ENCODE assay signal across 8 mouse cellular contexts in genomic region chr8:94182055-94182929, GRCm38 (mm10). TPM values are rescaled to one million over a fixed set of nuclear protein-coding genes. Genes with fewer than 3 reads are reported as not detected.
DNase-seq lines count a peak whose midpoint lies in the region; ATAC-seq and TF ChIP-seq lines count a peak whose summit lies in the region.

No protein-coding gene starts in this region.

- H3K36me3 ChIP-seq in kidney, adult 2 months (ENCODE audit: control insufficient read depth, insufficient read depth, low read length) = no peaks in the 10 kb centered on the region
- H3K36me3 ChIP-seq in G1E (replicated peaks) = peaks cover 13% of the 10 kb centered on the region
- no peaks in the 10 kb centered on the region for H3K36me3 ChIP-seq in forebrain, embryonic 13.5 days (ENCODE audit: poor library complexity, severe bottlenecking)
- peaks cover 14% of the 10 kb centered on the region for H3K36me3 ChIP-seq in liver, embryonic 15.5 days (replicated peaks)

- peak overlapping the region; percentile 84 for H3K27ac ChIP-seq in kidney, adult 2 months (ENCODE audit: insufficient read depth, low read depth, low read length)
- no peak overlapping the region for H3K27ac ChIP-seq in forebrain, embryonic 13.5 days
- H3K27ac ChIP-seq in liver, embryonic 15.5 days (replicated peaks) = peak overlapping the region; percentile 97
- no peak overlapping the region for H3K27ac ChIP-seq in cerebellum, adult 2 months (ENCODE audit: insufficient read depth, low read length)

- TF ChIP-seq CTCF in kidney, adult 2 months (conservative IDR thresholded peaks at IDR 0.05; ENCODE audit: insufficient read depth, insufficient read length, low read depth, low read length) = no peak
- TF ChIP-seq CTCF in G1E (IDR thresholded peaks at IDR 0.05; ENCODE audit: low read depth, low read length) = no peak
- no peak for TF ChIP-seq CTCF in cerebellum, adult 2 months (IDR thresholded peaks at IDR 0.05; ENCODE audit: borderline replicate concordance, insufficient read depth, low read depth, low read length)

- H3K4me3 ChIP-seq in kidney, adult 2 months (ENCODE audit: insufficient read depth, low read depth, low read length) = no peak overlapping the region
- H3K4me3 ChIP-seq in G1E (ENCODE audit: low read depth, low read length) = peak overlapping the region; percentile 67; the same call in 1 of the 2 replicates
- peak overlapping the region; percentile 2 for H3K4me3 ChIP-seq in forebrain, embryonic 13.5 days
- H3K4me3 ChIP-seq in liver, embryonic 15.5 days (replicated peaks) = peak overlapping the region; percentile 73
- no peak overlapping the region for H3K4me3 ChIP-seq in cerebellum, adult 2 months (replicated peaks; ENCODE audit: insufficient read depth, low read depth, low read length)

- no peak for ATAC-seq in G1E (ENCODE audit: extremely low read depth, insufficient number of reproducible peaks, low FRiP score, poor library complexity, severe bottlenecking)
- ATAC-seq in forebrain, embryonic 13.5 days = no peak
- no peak for ATAC-seq in liver, embryonic 15.5 days (ENCODE audit: insufficient read depth)

- H3K9ac ChIP-seq in forebrain, embryonic 13.5 days = no peak overlapping the region
- peak overlapping the region; percentile 60 for H3K9ac ChIP-seq in liver, embryonic 15.5 days

- WGBS in kidney, adult 2 months = 54% methylated on average over 13 of the region's 13 CpGs
- WGBS in forebrain, embryonic 13.5 days = 69% methylated on average over 13 of the region's 13 CpGs
- 50% methylated on average over 13 of the region's 13 CpGs for WGBS in liver, embryonic 15.5 days (ENCODE audit: insufficient replicate concordance)
- 80% methylated on average over 13 of the region's 13 CpGs for WGBS in cerebellum, adult 2 months

- DNase-seq in kidney, adult 2 months = no peak
- no peak for DNase-seq in kidney, postnatal 10 days
- no peak for DNase-seq in G1E (ENCODE audit: low spot score)
- DNase-seq in right cerebral cortex, postnatal 14 days = no peak
- no peak for DNase-seq in cerebellum, adult 2 months
- no peak for DNase-seq in layer of hippocampus, adult 9-10 months (ENCODE audit: low spot score)

- H3K4me1 ChIP-seq in kidney, adult 2 months (ENCODE audit: control insufficient read depth, insufficient read depth, low read length) = peaks cover 4% of the 10 kb centered on the region; the same call in 1 of the 2 replicates
- H3K4me1 ChIP-seq in G1E (ENCODE audit: insufficient read depth, low read depth, low read length) = peaks cover 73% of the 10 kb centered on the region
- peaks cover 37% of the 10 kb centered on the region for H3K4me1 ChIP-seq in forebrain, embryonic 13.5 days
- peaks cover 79% of the 10 kb centered on the region for H3K4me1 ChIP-seq in liver, embryonic 15.5 days (replicated peaks)
- peaks cover 6% of the 10 kb centered on the region for H3K4me1 ChIP-seq in cerebellum, adult 2 months (ENCODE audit: control insufficient read depth, insufficient read depth, low read length)

- no peak for TF ChIP-seq POLR2A in kidney, adult 2 months (IDR thresholded peaks at IDR 0.05; ENCODE audit: low read depth, low read length)
- TF ChIP-seq POLR2A in cerebellum, adult 2 months (IDR thresholded peaks at IDR 0.05; ENCODE audit: borderline replicate concordance, insufficient read depth, low read length) = no peak

- no peaks in the 10 kb centered on the region for H3K9me3 ChIP-seq in G1E (replicated peaks)
- H3K9me3 ChIP-seq in forebrain, embryonic 13.5 days (replicated peaks) = no peaks in the 10 kb centered on the region
- H3K9me3 ChIP-seq in liver, embryonic 15.5 days (replicated peaks) = no peaks in the 10 kb centered on the region

- no peaks in the 10 kb centered on the region for H3K27me3 ChIP-seq in kidney, adult 2 months (replicated peaks; ENCODE audit: control insufficient read depth, insufficient read depth, low read length)
- no peaks in the 10 kb centered on the region for H3K27me3 ChIP-seq in G1E (ENCODE audit: insufficient read depth, low read length)
- H3K27me3 ChIP-seq in forebrain, embryonic 13.5 days = peaks cover 92% of the 10 kb centered on the region
- H3K27me3 ChIP-seq in liver, embryonic 15.5 days = peaks cover 13% of the 10 kb centered on the region; the same call in 1 of the 2 replicates
- H3K27me3 ChIP-seq in cerebellum, adult 2 months (ENCODE audit: control insufficient read depth, insufficient read depth, low read length) = peaks cover 2% of the 10 kb centered on the region; the same call in 1 of the 2 replicates

- H3K4me2 ChIP-seq in forebrain, embryonic 13.5 days = peak overlapping the region; percentile 52
- peak overlapping the region; percentile 77 for H3K4me2 ChIP-seq in liver, embryonic 15.5 days

RNA-seq across cellular contexts. Expression of gene Mt1, which starts 3.4 kb away (rescaled TPM):
- 906 and 994 TPM in 2 replicates for polyA plus RNA-seq in kidney, adult 2 months (2012; rRNA removed)
- total RNA-seq in G1E (2014; fragmentation: Nextera tagmentation) (1,659 and 2,059 TPM in 2 replicates), G1E (2017) (5,034 and 5,354 TPM in 2 replicates)
- 1,198 and 3,016 TPM in 2 replicates for polyA plus RNA-seq in G1E (2012)
- polyA plus RNA-seq in forebrain, embryonic 13.5 days (2015; fragmentation: Nextera tagmentation; extraction: Ambion mirVana) = 91.0 and 105 TPM in 2 replicates
- polyA plus RNA-seq in liver, embryonic 15.5 days (2015; fragmentation: Nextera tagmentation; extraction: Ambion mirVana) = 5,156 and 5,724 TPM in 2 replicates
- polyA plus RNA-seq in cerebellum, adult 2 months (2012; rRNA removed) = 1,145 and 1,309 TPM in 2 replicates

RNA-seq across cellular contexts. Expression of gene Mt2, which starts 9.8 kb away (rescaled TPM):
- polyA plus RNA-seq in kidney, adult 2 months (2012; rRNA removed) = 57.6 and 80.2 TPM in 2 replicates
- total RNA-seq in G1E (2014; fragmentation: Nextera tagmentation) = 541 and 661 TPM in 2 replicates
- total RNA-seq in G1E (2017) = 2,059 and 2,753 TPM in 2 replicates
- polyA plus RNA-seq in G1E (2012) = 6,726 and 9,419 TPM in 2 replicates
- 41.0 and 48.0 TPM in 2 replicates for polyA plus RNA-seq in forebrain, embryonic 13.5 days (2015; fragmentation: Nextera tagmentation; extraction: Ambion mirVana)
- 1,256 and 1,483 TPM in 2 replicates for polyA plus RNA-seq in liver, embryonic 15.5 days (2015; fragmentation: Nextera tagmentation; extraction: Ambion mirVana)
- 579 and 685 TPM in 2 replicates for polyA plus RNA-seq in cerebellum, adult 2 months (2012; rRNA removed)

RNA-seq across cellular contexts. Expression of gene Mt3, which starts 29.9 kb away (rescaled TPM):
- polyA plus RNA-seq in kidney, adult 2 months (2012; rRNA removed) = 4.2 and 8.4 TPM in 2 replicates
- total RNA-seq in G1E (2014; fragmentation: Nextera tagmentation) = not detected in 2 replicates
- not detected in 2 replicates for total RNA-seq in G1E (2017)
- polyA plus RNA-seq in G1E (2012) = not detected in 2 replicates
- polyA plus RNA-seq in forebrain, embryonic 13.5 days (2015; fragmentation: Nextera tagmentation; extraction: Ambion mirVana) = 188 and 208 TPM in 2 replicates
- polyA plus RNA-seq in liver, embryonic 15.5 days (2015; fragmentation: Nextera tagmentation; extraction: Ambion mirVana) = 0.24 TPM in 1 of 2 replicates, not detected in the other
- 1,323 and 1,416 TPM in 2 replicates for polyA plus RNA-seq in cerebellum, adult 2 months (2012; rRNA removed)

RNA-seq across cellular contexts. Expression of gene Nup93, which starts 32.1 kb away (rescaled TPM):
- 11.2 and 11.9 TPM in 2 replicates for polyA plus RNA-seq in kidney, adult 2 months (2012; rRNA removed)
- total RNA-seq in G1E (2014; fragmentation: Nextera tagmentation) = 37.7 and 39.9 TPM in 2 replicates
- 40.8 and 42.5 TPM in 2 replicates for total RNA-seq in G1E (2017)
- polyA plus RNA-seq in G1E (2012) = 5.6 and 6.0 TPM in 2 replicates
- 83.6 and 98.8 TPM in 2 replicates for polyA plus RNA-seq in forebrain, embryonic 13.5 days (2015; fragmentation: Nextera tagmentation; extraction: Ambion mirVana)
- 39.4 and 41.7 TPM in 2 replicates for polyA plus RNA-seq in liver, embryonic 15.5 days (2015; fragmentation: Nextera tagmentation; extraction: Ambion mirVana)
- polyA plus RNA-seq in cerebellum, adult 2 months (2012; rRNA removed) = 29.1 and 30.5 TPM in 2 replicates

RNA-seq across cellular contexts. Expression of gene Mt4, which starts 45.3 kb away (rescaled TPM):
- polyA plus RNA-seq in kidney, adult 2 months (2012; rRNA removed) = not detected in 2 replicates
- total RNA-seq in G1E (2014; fragmentation: Nextera tagmentation) (not detected in 2 replicates), G1E (2017) (not detected in 2 replicates)
- polyA plus RNA-seq in G1E (2012) = not detected in 2 replicates
- not detected in 2 replicates for polyA plus RNA-seq in forebrain, embryonic 13.5 days (2015; fragmentation: Nextera tagmentation; extraction: Ambion mirVana)
- polyA plus RNA-seq in liver, embryonic 15.5 days (2015; fragmentation: Nextera tagmentation; extraction: Ambion mirVana) = 0.81 and 1.2 TPM in 2 replicates
- polyA plus RNA-seq in cerebellum, adult 2 months (2012; rRNA removed) = not detected in 2 replicates

Comparison
In these comparisons a context has a peak if more than half of its experiments do, and no peak if none do; other contexts are left out.
1. H3K27ac ChIP-seq: peak in kidney, adult 2 months (single experiment) and liver, embryonic 15.5 days (single experiment); none in forebrain, embryonic 13.5 days (single experiment) and cerebellum, adult 2 months (single experiment).
2. H3K4me3 ChIP-seq: peak in G1E (single experiment), forebrain, embryonic 13.5 days (single experiment) and liver, embryonic 15.5 days (single experiment); none in kidney, adult 2 months (single experiment) and cerebellum, adult 2 months (single experiment).
3. RNA of gene Mt3, which starts 29.9 kb away (polyA plus RNA-seq): 1,323 to 1,416 TPM in cerebellum, adult 2 months and 188 to 208 TPM in forebrain, embryonic 13.5 days; 4.2 to 8.4 TPM in kidney, adult 2 months, 0.24 TPM in liver, embryonic 15.5 days and not detected in G1E; every median in the first group is over 10 times any median in the second.